10 mouse cellular contexts compared by ENCODE assay signal in genomic region chr1:186478428-186479238, GRCm38 (mm10).
A peak's percentile ranks its signal among the peaks of the same experiment; 100 is the strongest.
DNase-seq lines count a peak whose midpoint lies in the region; ATAC-seq lines count a peak whose summit lies in the region.
"Had no signal": no experiment of that assay in that cellular context is flagged by ENCODE, and none has a peak within 500 bp of the region (broad histone marks: within the 10 kb centered on the region; RNA-seq: fewer than 3 reads in every experiment).

No protein-coding gene starts in this region.

- WGBS in kidney, embryonic 15.5 days, result 27% methylated on average over 8 of the region's 8 CpGs

- no peaks in the 10 kb centered on the region for H3K27me3 ChIP-seq in kidney, embryonic 15.5 days
- H3K27me3 ChIP-seq: limb, embryonic 13.5 days had no signal

- H3K9me3 ChIP-seq in kidney, embryonic 15.5 days (replicated peaks), result no peaks in the 10 kb centered on the region
- H3K9me3 ChIP-seq: limb, embryonic 13.5 days had no signal

- ATAC-seq in kidney, embryonic 15.5 days (replicated peaks; ENCODE audit: low FRiP score), result peak; percentile 80
- ATAC-seq in monocyte, adult 5-6 weeks (replicated peaks; ENCODE audit: insufficient number of reproducible peaks, low FRiP score, low TSS enrichment, poor library complexity, severe bottlenecking), result no peak
- ATAC-seq: forebrain, embryonic 16.5 days had no signal

- H3K9ac ChIP-seq in kidney, embryonic 15.5 days, result no peak overlapping the region
- H3K9ac ChIP-seq: limb, embryonic 13.5 days had no signal

- peak overlapping the region; percentile 80 for H3K27ac ChIP-seq in kidney, embryonic 15.5 days
- H3K27ac ChIP-seq: limb, embryonic 13.5 days had no signal

- H3K4me2 ChIP-seq in kidney, embryonic 15.5 days, result no peak overlapping the region
- H3K4me2 ChIP-seq: limb, embryonic 13.5 days had no signal

- H3K4me1 ChIP-seq in kidney, embryonic 15.5 days, result peaks cover 13% of the 10 kb centered on the region

- DNase-seq in adrenal gland, postnatal 14 days, result peak; percentile 23
- no peak for DNase-seq in adrenal gland, adult 8-10 months
- DNase-seq in heart, adult 9 months (ENCODE audit: low spot score in 2 of 2), result peak; percentile 83 to 84
- peak; percentile 42 for DNase-seq in lung, postnatal 36 days
- DNase-seq in layer of hippocampus, postnatal 14 days (ENCODE audit: low spot score in 2 of 2), result no peak
- DNase-seq in spleen, postnatal 4 days (ENCODE audit: low spot score in 2 of 2), result no peak

- H3K4me3 ChIP-seq in kidney, embryonic 15.5 days (replicated peaks), result no peak overlapping the region
- H3K4me3 ChIP-seq: limb, embryonic 13.5 days had no signal

- H3K36me3 ChIP-seq in kidney, embryonic 15.5 days, result no peaks in the 10 kb centered on the region
- H3K36me3 ChIP-seq: limb, embryonic 13.5 days had no signal

Comparison
In these comparisons a context has a peak if more than half of its experiments do, and no peak if none do; other contexts are left out.
1. DNase-seq: peak in adrenal gland, postnatal 14 days (single experiment), heart, adult 9 months (2 of 2) and lung, postnatal 36 days (single experiment); none in adrenal gland, adult 8-10 months (single experiment), layer of hippocampus, postnatal 14 days (0 of 2) and spleen, postnatal 4 days (0 of 2).